Mouse (Mus musculus) kidney, adult 2 months (tissue): Measurements from ENCODE around the gene Phlda2.

Source experiments
- CTCF ChIP-seq: fragments of 200-500 bp; conservative IDR thresholded peaks from 2 replicates; pipeline ENCODE4 v1.5.1; 2011; ENCODE audit warnings: low read depth, mild to moderate bottlenecking, control low read depth, low read length, moderate library complexity, mixed read lengths; ENCODE audit not compliant: insufficient read depth, insufficient read length
- POLR2A ChIP-seq: fragments of 200-500 bp; IDR thresholded peaks from one replicate; pipeline ENCODE4 v1.6.1; 2011; ENCODE audit warnings: low read depth, low read length, control low read depth

- no peak for TF ChIP-seq CTCF
- TF ChIP-seq POLR2A = no peak
Observed at GRCm38 (mm10) chr7:143475876-143476275, 27.1 kb downstream of the Phlda2 start.
